Mouse (Mus musculus): Measurements from ENCODE around the gene Cyp2ab1. TPM values are rescaled to one million over a fixed set of nuclear protein-coding genes. Genes with fewer than 3 reads are reported as not detected.

Gene Cyp2ab1
- polyA plus RNA-seq, 1 experiment from 2014 or later = not detected

GRCm38 (mm10) chr16:20300076-20300475, 25.1 kb downstream of the Cyp2ab1 start:
- Histone ChIP-seq H3K27me3 (ENCODE audit: control insufficient read depth, insufficient read depth, low read length) (no peaks in the 10 kb centered on the region), H3K36me3 (replicated peaks; ENCODE audit: control insufficient read depth, insufficient read depth) (peaks cover 36% of the 10 kb centered on the region), H3K4me2 (replicated peaks) (peak overlapping the region; percentile 80; the same call in 1 of the 2 replicates), H3K9ac (no peak overlapping the region), H3K27ac (no peak overlapping the region), H3K4me3 (replicated peaks; ENCODE audit: low read length) (no peak overlapping the region), H3K9me3 (ENCODE audit: control insufficient read depth, low read length) (no peaks in the 10 kb centered on the region), H3K4me1 (replicated peaks; ENCODE audit: control insufficient read depth, insufficient read depth, low read length) (peaks cover 17% of the 10 kb centered on the region)
- no peak for ATAC-seq (ENCODE audit: low FRiP score)
- no peak for DNase-seq (ENCODE audit: low spot score)
- 98% methylated on average over 2 of the region's 2 CpGs for WGBS

GRCm38 (mm10) chr16:20280238-20280637, 45.0 kb downstream of the Cyp2ab1 start:
- Histone ChIP-seq H3K36me3 (replicated peaks; ENCODE audit: control insufficient read depth, insufficient read depth) (peaks cover 73% of the 10 kb centered on the region), H3K4me2 (replicated peaks) (no peak overlapping the region), H3K9ac (no peak overlapping the region), H3K4me1 (replicated peaks; ENCODE audit: control insufficient read depth, insufficient read depth, low read length) (no peaks in the 10 kb centered on the region), H3K27ac (no peak overlapping the region), H3K27me3 (ENCODE audit: control insufficient read depth, insufficient read depth, low read length) (no peaks in the 10 kb centered on the region), H3K4me3 (replicated peaks; ENCODE audit: low read length) (no peak overlapping the region), H3K9me3 (ENCODE audit: control insufficient read depth, low read length) (no peaks in the 10 kb centered on the region)
- DNase-seq (ENCODE audit: low spot score) (no peak), ATAC-seq (ENCODE audit: low FRiP score) (no peak)
- WGBS = 85% methylated on average over 4 of the region's 4 CpGs

- Histone ChIP-seq H3K27ac (no peak overlapping the region), H3K4me3 (replicated peaks; ENCODE audit: low read length) (no peak overlapping the region), H3K36me3 (replicated peaks; ENCODE audit: control insufficient read depth, insufficient read depth) (peaks cover 64% of the 10 kb centered on the region), H3K9ac (no peak overlapping the region), H3K9me3 (ENCODE audit: control insufficient read depth, low read length) (no peaks in the 10 kb centered on the region), H3K27me3 (ENCODE audit: control insufficient read depth, insufficient read depth, low read length) (no peaks in the 10 kb centered on the region), H3K4me1 (replicated peaks; ENCODE audit: control insufficient read depth, insufficient read depth, low read length) (no peaks in the 10 kb centered on the region), H3K4me2 (replicated peaks) (no peak overlapping the region)
- WGBS = 96% methylated on average over 5 of the region's 5 CpGs
- ATAC-seq (ENCODE audit: low FRiP score) = no peak
- no peak for DNase-seq (ENCODE audit: low spot score)
These were observed 45.8 kb downstream of the Cyp2ab1 start for GRCm38 (mm10) chr16:20279395-20279794.

- Histone ChIP-seq H3K27me3 (ENCODE audit: control insufficient read depth, insufficient read depth, low read length) (no peaks in the 10 kb centered on the region), H3K9ac (no peak overlapping the region), H3K27ac (no peak overlapping the region), H3K9me3 (ENCODE audit: control insufficient read depth, low read length) (no peaks in the 10 kb centered on the region), H3K4me2 (replicated peaks) (no peak overlapping the region), H3K36me3 (replicated peaks; ENCODE audit: control insufficient read depth, insufficient read depth) (peaks cover 3% of the 10 kb centered on the region), H3K4me1 (replicated peaks; ENCODE audit: control insufficient read depth, insufficient read depth, low read length) (no peaks in the 10 kb centered on the region), H3K4me3 (replicated peaks; ENCODE audit: low read length) (no peak overlapping the region)
- no peak for DNase-seq (ENCODE audit: low spot score)
- 47% methylated on average over 3 of the region's 3 CpGs for WGBS
- no peak for ATAC-seq (ENCODE audit: low FRiP score)
These were observed 52.2 kb downstream of the Cyp2ab1 start for GRCm38 (mm10) chr16:20272994-20273393.

- no peak for ATAC-seq (ENCODE audit: low FRiP score)
- 85% methylated on average over 4 of the region's 4 CpGs for WGBS
- no peaks in the 10 kb centered on the region for H3K36me3 ChIP-seq (replicated peaks; ENCODE audit: control insufficient read depth, insufficient read depth)
These were observed 53.9 kb downstream of the Cyp2ab1 start for GRCm38 (mm10) chr16:20271339-20271738.

GRCm38 (mm10) chr16:20265089-20265488, 60.1 kb downstream of the Cyp2ab1 start:
- DNase-seq (ENCODE audit: low spot score) = no peak
- H3K9ac ChIP-seq = no peak overlapping the region
- no peak for ATAC-seq (ENCODE audit: low FRiP score)
- no peaks in the 10 kb centered on the region for H3K9me3 ChIP-seq (ENCODE audit: control insufficient read depth, low read length)
- H3K27me3 ChIP-seq (ENCODE audit: control insufficient read depth, insufficient read depth, low read length) = no peaks in the 10 kb centered on the region
- 88% methylated on average over 7 of the region's 7 CpGs for WGBS
- no peak overlapping the region for H3K4me2 ChIP-seq (replicated peaks)
- H3K4me3 ChIP-seq (replicated peaks; ENCODE audit: low read length) = no peak overlapping the region
- H3K36me3 ChIP-seq (replicated peaks; ENCODE audit: control insufficient read depth, insufficient read depth) = no peaks in the 10 kb centered on the region
- no peak overlapping the region for H3K27ac ChIP-seq
- H3K4me1 ChIP-seq (replicated peaks; ENCODE audit: control insufficient read depth, insufficient read depth, low read length) = no peaks in the 10 kb centered on the region

More at GRCm38 (mm10) chr16:20271339-20271738, 53.9 kb downstream of the Cyp2ab1 start:
- no peak for DNase-seq (ENCODE audit: low spot score)
- Histone ChIP-seq H3K4me3 (replicated peaks; ENCODE audit: low read length) (no peak overlapping the region), H3K27ac (no peak overlapping the region), H3K27me3 (ENCODE audit: control insufficient read depth, insufficient read depth, low read length) (no peaks in the 10 kb centered on the region), H3K9me3 (ENCODE audit: control insufficient read depth, low read length) (no peaks in the 10 kb centered on the region), H3K4me1 (replicated peaks; ENCODE audit: control insufficient read depth, insufficient read depth, low read length) (no peaks in the 10 kb centered on the region), H3K9ac (no peak overlapping the region), H3K4me2 (replicated peaks) (no peak overlapping the region)

Other genes with a start within 250 kb of the Cyp2ab1 start
- 48.0 and 52.3 TPM in 2 replicates for gene Klhl24, start 227.9 kb downstream of the Cyp2ab1 start, polyA plus RNA-seq (2014; fragmentation: Nextera tagmentation; extraction: Ambion mirVana)
- gene Yeats2, start 184.3 kb downstream of the Cyp2ab1 start, polyA plus RNA-seq (2014; fragmentation: Nextera tagmentation; extraction: Ambion mirVana) = 21.7 and 24.7 TPM in 2 replicates
- 7.0 and 8.6 TPM in 2 replicates for gene Map6d1, start 84.0 kb downstream of the Cyp2ab1 start, polyA plus RNA-seq (2014; fragmentation: Nextera tagmentation; extraction: Ambion mirVana)
- gene Parl, start 23.0 kb downstream of the Cyp2ab1 start, polyA plus RNA-seq (2014; fragmentation: Nextera tagmentation; extraction: Ambion mirVana) = 72.4 and 76.0 TPM in 2 replicates
- gene Abcc5, start 101.0 kb upstream of the Cyp2ab1 start, polyA plus RNA-seq (2014; fragmentation: Nextera tagmentation; extraction: Ambion mirVana) = 127 and 136 TPM in 2 replicates
- gene Eif2b5, start 173.4 kb upstream of the Cyp2ab1 start, polyA plus RNA-seq (2014; fragmentation: Nextera tagmentation; extraction: Ambion mirVana) = 88.0 and 89.2 TPM in 2 replicates
- 36.4 and 40.9 TPM in 2 replicates for gene Dvl3, start 191.6 kb upstream of the Cyp2ab1 start, polyA plus RNA-seq (2014; fragmentation: Nextera tagmentation; extraction: Ambion mirVana)
- 1,214 and 1,314 TPM in 2 replicates for gene Ap2m1, start 210.1 kb upstream of the Cyp2ab1 start, polyA plus RNA-seq (2014; fragmentation: Nextera tagmentation; extraction: Ambion mirVana)
- 75.3 and 77.5 TPM in 2 replicates for gene Abcf3, start 223.2 kb upstream of the Cyp2ab1 start, polyA plus RNA-seq (2014; fragmentation: Nextera tagmentation; extraction: Ambion mirVana)

All from hindbrain, embryonic 14.5 days (tissue).